Mouse (Mus musculus) leukemia stem cell, adult 10-12 weeks (primary cell): ENCODE data around the gene Nbea. TPM values are rescaled to one million over a fixed set of nuclear protein-coding genes. Genes with fewer than 3 reads are reported as not detected.

Experiments
- polyA plus RNA-seq: library from polyadenylated mRNA; stranded (reverse); fragments of >175 nt; gene quantifications from 2 replicates; pipeline ENCODE4 v1.2.3, GENCODE M21; 2012; ENCODE audit warnings: low replicate concordance

Nbea gene
- polyA plus RNA-seq: 0.08 and 0.12 TPM in 2 replicates

DNA sequence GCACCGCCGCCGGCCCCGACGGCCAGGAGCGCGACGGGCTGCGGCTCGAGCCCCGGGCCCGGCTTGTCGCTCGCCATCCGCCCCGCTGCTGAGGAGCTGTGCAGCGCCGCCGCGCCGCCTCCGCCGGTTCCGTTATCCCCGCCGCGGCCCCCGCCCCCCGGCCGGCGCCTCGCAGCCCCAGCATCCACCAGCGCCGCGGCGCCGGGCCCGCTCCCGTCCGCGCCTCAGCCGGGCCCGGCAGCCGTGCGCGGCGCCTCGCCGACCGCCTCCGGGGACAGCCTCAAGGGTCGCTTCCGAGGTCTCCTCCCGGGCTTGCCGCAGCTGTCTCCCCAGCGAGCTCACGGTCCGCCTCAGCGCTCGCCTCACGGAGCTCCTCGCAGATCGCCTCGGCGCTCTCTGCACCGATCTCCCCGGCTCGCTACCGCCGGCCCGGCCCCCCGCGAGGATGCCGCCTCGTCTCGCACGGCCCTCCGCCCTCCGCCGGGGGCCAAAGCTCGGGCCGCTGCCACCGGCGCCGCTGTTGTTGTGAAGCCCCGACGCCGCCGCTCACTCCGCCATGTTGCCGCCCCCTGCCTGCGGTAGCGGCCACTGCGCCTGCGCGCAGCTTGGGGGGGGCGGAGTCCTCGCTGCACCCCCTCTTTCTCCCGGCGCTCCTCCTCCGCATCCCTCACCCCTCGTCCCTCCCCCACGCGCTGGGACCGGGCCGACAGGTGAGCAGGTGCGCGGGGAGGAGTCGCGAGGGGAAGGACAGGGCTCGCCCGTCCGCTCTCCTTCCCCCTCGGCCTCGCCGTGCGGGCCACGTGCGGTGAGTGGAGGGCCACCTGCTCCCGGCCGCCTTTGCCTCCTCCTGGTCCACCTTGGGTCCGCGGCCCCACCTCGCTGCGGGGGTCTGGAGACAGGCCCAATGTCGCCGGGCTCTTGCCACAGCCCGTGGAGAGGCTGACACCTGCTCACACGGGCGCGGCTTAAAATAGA is at the start of gene Nbea:
TSS of gene Nbea (minus strand) at position 543 of the 975 bp plus-strand sequence.

DNA sequence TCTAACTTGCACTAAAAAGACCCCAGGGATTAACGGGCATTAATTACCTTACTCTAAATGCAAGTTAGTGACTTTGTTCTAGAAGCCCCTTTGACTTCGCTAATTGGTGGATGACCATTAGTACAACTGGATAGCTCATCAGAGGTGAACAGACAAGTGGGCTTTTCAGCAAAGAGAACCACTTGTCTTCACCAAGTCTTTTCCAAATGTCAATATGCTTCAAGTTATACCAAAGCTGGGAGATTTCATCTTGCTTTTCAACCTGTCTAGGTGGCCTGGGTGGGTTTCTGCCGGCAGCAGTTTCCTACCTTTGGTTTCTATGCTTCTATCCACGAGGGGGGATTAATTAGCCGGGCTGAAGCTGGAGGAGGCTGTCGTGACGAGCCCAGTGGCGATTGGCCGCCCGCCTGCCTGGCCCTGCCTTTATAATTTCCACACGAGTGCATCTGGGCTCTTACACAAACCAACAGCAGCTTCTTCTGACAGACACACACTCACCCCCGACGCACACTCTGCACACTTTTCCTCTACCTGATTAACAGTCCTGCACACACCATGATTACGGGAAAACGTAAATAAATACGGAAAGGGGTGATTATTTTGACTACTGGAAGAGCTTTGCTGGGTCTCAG is 401.3 kb downstream of the Nbea start, which contains the start of gene Mab21l1:
TSS of gene Mab21l1 (plus strand) at position 455 of the 632 bp plus-strand sequence.

